Mouse (Mus musculus): ENCODE results near the gene Fam170b. TPM values are rescaled to one million over a fixed set of nuclear protein-coding genes. Genes with fewer than 3 reads are reported as not detected.

Fam170b gene
- polyA plus RNA-seq, 1 experiment = not detected

DNA sequence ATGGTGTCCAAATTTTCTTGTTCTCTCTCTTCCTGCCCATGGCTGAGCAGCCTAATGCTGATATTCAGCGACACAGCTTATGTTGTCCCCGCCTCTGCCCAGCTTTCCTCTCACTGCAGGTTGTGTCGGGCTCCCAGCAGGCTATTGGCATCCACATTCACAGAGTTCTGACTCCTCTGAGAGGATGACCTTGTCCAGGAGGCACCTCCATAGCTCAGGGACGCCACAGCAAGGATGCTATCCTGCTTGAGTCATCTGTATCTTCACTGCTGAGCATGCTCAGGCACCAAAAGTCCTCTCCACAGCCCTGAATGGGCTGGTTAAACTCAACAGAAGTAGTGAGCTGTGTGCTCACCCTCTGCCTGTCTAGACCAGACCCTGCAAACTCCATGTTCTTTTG, 18.8 kb upstream of the Fam170b start:
- no peak overlapping the region for H3K27ac ChIP-seq (ENCODE audit: control insufficient read depth, insufficient read depth, low read length)
- WGBS = 79% methylated on average over 4 of the region's 4 CpGs
- TF ChIP-seq CTCF (IDR thresholded peaks at IDR 0.05; ENCODE audit: borderline replicate concordance, control insufficient read depth, extremely low read depth, insufficient read depth, low read length, poor library complexity) (no peak), POLR2A (IDR thresholded peaks at IDR 0.05; ENCODE audit: control insufficient read depth, extremely low read depth, insufficient read depth, low read length, poor library complexity) (no peak)
- no peaks in the 10 kb centered on the region for H3K36me3 ChIP-seq (ENCODE audit: control insufficient read depth, insufficient read depth, low read length)
- H3K4me3 ChIP-seq (ENCODE audit: control insufficient read depth, insufficient read depth, low read length) = no peak overlapping the region
- DNase-seq = no peak
- H3K27me3 ChIP-seq (ENCODE audit: control insufficient read depth, insufficient read depth, low read length) = no peaks in the 10 kb centered on the region
- H3K4me1 ChIP-seq (replicated peaks; ENCODE audit: control insufficient read depth, insufficient read depth, low read length) = no peaks in the 10 kb centered on the region

DNA sequence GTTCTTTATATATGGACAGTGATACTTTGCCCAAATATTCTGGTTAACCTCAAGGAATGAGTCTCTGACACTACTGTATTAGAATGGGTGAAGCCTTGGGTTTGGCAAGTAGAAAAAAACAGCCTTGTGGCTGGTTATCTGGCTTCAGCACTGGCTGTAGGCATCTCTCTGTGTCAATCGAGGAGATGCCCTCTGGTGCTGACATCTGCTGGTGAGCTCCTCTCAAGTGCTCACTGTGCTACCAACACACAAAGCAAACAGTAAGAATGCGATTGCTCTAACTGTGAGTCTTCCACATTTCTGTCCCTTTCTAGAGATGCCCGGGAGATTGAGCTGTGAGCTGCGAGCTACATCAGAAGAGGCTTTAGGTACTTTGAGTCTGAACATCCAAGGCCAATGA, 17.2 kb upstream of the Fam170b start:
- Histone ChIP-seq H3K36me3 (ENCODE audit: control insufficient read depth, insufficient read depth, low read length) (no peaks in the 10 kb centered on the region), H3K27ac (ENCODE audit: control insufficient read depth, insufficient read depth, low read length) (no peak overlapping the region), H3K4me1 (replicated peaks; ENCODE audit: control insufficient read depth, insufficient read depth, low read length) (no peaks in the 10 kb centered on the region), H3K27me3 (ENCODE audit: control insufficient read depth, insufficient read depth, low read length) (no peaks in the 10 kb centered on the region), H3K4me3 (ENCODE audit: control insufficient read depth, insufficient read depth, low read length) (no peak overlapping the region)
- WGBS = 74% methylated on average over 4 of the region's 4 CpGs
- no peak for TF ChIP-seq POLR2A (IDR thresholded peaks at IDR 0.05; ENCODE audit: control insufficient read depth, extremely low read depth, insufficient read depth, low read length, poor library complexity)
- TF ChIP-seq CTCF (IDR thresholded peaks at IDR 0.05; ENCODE audit: borderline replicate concordance, control insufficient read depth, extremely low read depth, insufficient read depth, low read length, poor library complexity) = no peak
- DNase-seq = no peak

DNA sequence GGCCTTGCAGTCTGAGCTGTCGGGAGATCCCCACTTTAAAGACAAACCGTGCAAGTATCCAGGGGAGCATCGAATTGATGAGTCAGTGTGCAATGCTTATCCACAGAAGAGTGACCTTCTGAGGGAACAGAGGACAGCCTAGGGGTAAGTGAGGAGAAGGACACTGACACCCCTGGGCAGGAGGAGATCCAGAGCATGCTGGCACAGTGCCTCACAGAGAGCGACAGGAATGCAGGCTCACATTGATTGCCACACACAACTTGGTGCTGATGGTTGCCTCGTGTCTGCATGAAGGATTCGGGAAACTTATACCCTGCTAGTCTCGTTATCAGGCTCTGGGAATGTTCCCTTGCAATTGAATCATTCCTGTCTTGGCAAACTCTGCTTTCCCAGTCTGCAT, 16.5 kb upstream of the Fam170b start:
- TF ChIP-seq POLR2A (IDR thresholded peaks at IDR 0.05; ENCODE audit: control insufficient read depth, extremely low read depth, insufficient read depth, low read length, poor library complexity) = no peak
- TF ChIP-seq CTCF (IDR thresholded peaks at IDR 0.05; ENCODE audit: borderline replicate concordance, control insufficient read depth, extremely low read depth, insufficient read depth, low read length, poor library complexity) = no peak
- H3K27ac ChIP-seq (ENCODE audit: control insufficient read depth, insufficient read depth, low read length) = no peak overlapping the region
- no peaks in the 10 kb centered on the region for H3K27me3 ChIP-seq (ENCODE audit: control insufficient read depth, insufficient read depth, low read length)
- no peak for DNase-seq
- WGBS = 85% methylated on average over 7 of the region's 7 CpGs
- no peaks in the 10 kb centered on the region for H3K36me3 ChIP-seq (ENCODE audit: control insufficient read depth, insufficient read depth, low read length)
- H3K4me3 ChIP-seq (ENCODE audit: control insufficient read depth, insufficient read depth, low read length) = no peak overlapping the region
- no peaks in the 10 kb centered on the region for H3K4me1 ChIP-seq (replicated peaks; ENCODE audit: control insufficient read depth, insufficient read depth, low read length)

DNA sequence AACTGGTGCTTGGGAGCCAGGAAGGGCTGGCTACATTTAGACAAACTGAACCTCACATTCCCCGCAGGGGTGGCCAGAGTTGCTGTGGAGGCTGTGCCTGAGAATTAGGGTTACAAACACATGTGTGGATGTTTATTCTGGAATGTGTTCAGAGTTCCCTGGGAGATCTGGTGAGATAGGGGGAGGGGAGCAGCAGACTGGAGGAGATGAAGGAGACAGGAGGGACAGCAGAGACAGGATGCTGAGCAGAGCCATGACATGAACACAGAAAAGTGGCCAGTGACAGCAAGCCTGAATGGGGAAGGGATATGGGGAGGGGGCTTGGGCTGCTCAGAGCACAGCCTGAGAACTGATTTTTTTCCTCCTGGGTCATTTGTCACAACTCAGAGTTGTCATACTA, 14.5 kb upstream of the Fam170b start:
- Histone ChIP-seq H3K4me1 (replicated peaks; ENCODE audit: control insufficient read depth, insufficient read depth, low read length) (no peaks in the 10 kb centered on the region), H3K27ac (ENCODE audit: control insufficient read depth, insufficient read depth, low read length) (no peak overlapping the region), H3K27me3 (ENCODE audit: control insufficient read depth, insufficient read depth, low read length) (no peaks in the 10 kb centered on the region), H3K4me3 (ENCODE audit: control insufficient read depth, insufficient read depth, low read length) (no peak overlapping the region), H3K36me3 (ENCODE audit: control insufficient read depth, insufficient read depth, low read length) (no peaks in the 10 kb centered on the region)
- no peak for TF ChIP-seq CTCF (IDR thresholded peaks at IDR 0.05; ENCODE audit: borderline replicate concordance, control insufficient read depth, extremely low read depth, insufficient read depth, low read length, poor library complexity)
- no peak for TF ChIP-seq POLR2A (IDR thresholded peaks at IDR 0.05; ENCODE audit: control insufficient read depth, extremely low read depth, insufficient read depth, low read length, poor library complexity)
- 90% methylated on average over 1 of the region's 1 CpGs for WGBS
- no peak for DNase-seq

DNA sequence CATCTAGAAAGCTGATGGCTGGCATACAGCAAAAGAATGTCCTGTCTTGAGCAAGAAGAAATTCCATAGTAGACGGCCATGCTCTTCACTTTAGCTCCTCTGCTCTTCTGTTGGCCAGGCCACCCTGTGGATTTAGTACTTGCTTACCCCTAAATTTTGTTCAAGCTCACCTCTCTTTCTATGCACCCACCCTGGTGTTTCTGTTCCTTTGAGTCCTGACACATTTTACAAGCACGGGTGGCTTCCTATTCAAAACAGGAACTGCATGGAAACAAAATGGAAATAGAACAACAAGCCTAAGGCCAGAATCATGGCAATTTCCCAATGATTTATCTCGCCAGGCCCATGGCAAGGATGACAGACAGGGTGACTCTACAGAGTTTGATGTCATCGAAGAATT, 10.9 kb upstream of the Fam170b start:
- H3K4me3 ChIP-seq (ENCODE audit: control insufficient read depth, insufficient read depth, low read length) = no peak overlapping the region
- H3K4me1 ChIP-seq (replicated peaks; ENCODE audit: control insufficient read depth, insufficient read depth, low read length) = no peaks in the 10 kb centered on the region
- no peak for DNase-seq
- WGBS = 79% methylated on average over 4 of the region's 4 CpGs
- no peaks in the 10 kb centered on the region for H3K27me3 ChIP-seq (ENCODE audit: control insufficient read depth, insufficient read depth, low read length)
- H3K36me3 ChIP-seq (ENCODE audit: control insufficient read depth, insufficient read depth, low read length) = no peaks in the 10 kb centered on the region
- H3K27ac ChIP-seq (ENCODE audit: control insufficient read depth, insufficient read depth, low read length) = no peak overlapping the region
- TF ChIP-seq POLR2A (IDR thresholded peaks at IDR 0.05; ENCODE audit: control insufficient read depth, extremely low read depth, insufficient read depth, low read length, poor library complexity) (no peak), CTCF (IDR thresholded peaks at IDR 0.05; ENCODE audit: borderline replicate concordance, control insufficient read depth, extremely low read depth, insufficient read depth, low read length, poor library complexity) (no peak)

DNA sequence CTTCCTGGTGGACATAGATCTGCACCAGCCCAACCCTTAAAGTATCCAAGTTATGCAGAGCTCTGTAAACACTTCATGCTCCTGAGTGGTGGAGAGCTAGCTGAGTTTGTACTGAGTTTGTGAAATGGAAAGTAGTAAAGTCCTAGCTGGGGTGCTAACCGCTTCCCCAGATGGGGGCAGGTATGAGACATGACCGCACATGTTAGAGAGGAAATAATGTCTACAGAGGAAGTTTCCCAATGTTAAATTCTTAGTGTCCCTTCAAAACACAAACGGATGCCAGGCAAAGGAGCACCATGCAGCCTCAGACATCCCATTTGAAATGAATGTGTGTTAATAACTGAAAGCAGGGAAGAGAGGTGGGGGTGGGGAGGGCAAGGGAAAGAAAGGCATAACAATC, 9.9 kb upstream of the Fam170b start:
- TF ChIP-seq POLR2A (IDR thresholded peaks at IDR 0.05; ENCODE audit: control insufficient read depth, extremely low read depth, insufficient read depth, low read length, poor library complexity) (no peak), CTCF (IDR thresholded peaks at IDR 0.05; ENCODE audit: borderline replicate concordance, control insufficient read depth, extremely low read depth, insufficient read depth, low read length, poor library complexity) (no peak)
- no peak overlapping the region for H3K4me3 ChIP-seq (ENCODE audit: control insufficient read depth, insufficient read depth, low read length)
- WGBS = 36% methylated on average over 3 of the region's 3 CpGs
- no peaks in the 10 kb centered on the region for H3K27me3 ChIP-seq (ENCODE audit: control insufficient read depth, insufficient read depth, low read length)
- H3K4me1 ChIP-seq (replicated peaks; ENCODE audit: control insufficient read depth, insufficient read depth, low read length) = no peaks in the 10 kb centered on the region
- DNase-seq = no peak
- H3K36me3 ChIP-seq (ENCODE audit: control insufficient read depth, insufficient read depth, low read length) = no peaks in the 10 kb centered on the region
- no peak overlapping the region for H3K27ac ChIP-seq (ENCODE audit: control insufficient read depth, insufficient read depth, low read length)

All from thymus, adult 2 months (tissue).